Mouse (Mus musculus) liver, embryonic 14.5 days (tissue): ENCODE measurements around the gene Abracl.

Experiments
- CTCF ChIP-seq: IDR thresholded peaks from 2 replicates; pipeline ENCODE4 v1.5.1; 2016; ENCODE audit warnings: antibody characterized with exemption, low read depth, control low read depth
- EP300 ChIP-seq: IDR thresholded peaks from 2 replicates; pipeline ENCODE4 v1.6.1; 2016; ENCODE audit warnings: antibody characterized with exemption, low read depth

GRCm38 (mm10) chr10:17966090-17966489 lies 57.0 kb downstream of the Abracl start:
- TF ChIP-seq CTCF, result no peak
- TF ChIP-seq EP300, result no peak
